Mouse (Mus musculus) embryonic facial prominence, embryonic 11.5 days (tissue): ENCODE measurements at regions not wholly inside any gene's neighbourhood (a gene's known extent, or its start where the extent isn't known, plus 50 kb on each side); places are given as distances from the start of the nearest gene placed in this dataset.

ENCODE experiments used
- ATAC-seq: fragments of 200-750 bp; cut with Nextera tagmentation; replicated peaks from 2 replicates; pipeline ENCODE4 v1.8.0; 2017; ENCODE audit warnings: low read depth; ENCODE audit not compliant: insufficient number of reproducible peaks, low FRiP score, low TSS enrichment
- DNase-seq: peaks from one replicate; pipeline ENCODE4 v3.0.0-alpha.2; 2015; ENCODE audit warnings: low spot score
- H3K27ac ChIP-seq: fragments of 300-500 bp; sonication (generic); replicated peaks from 2 replicates; pipeline ENCODE4 v1.5.1; 2014; ENCODE audit warnings: mild to moderate bottlenecking, low read depth, low read length, control low read depth
- H3K27me3 ChIP-seq: fragments of 300-500 bp; sonication (generic); 2 replicates; pipeline ENCODE4 v1.6.1; 2014; ENCODE audit warnings: mild to moderate bottlenecking, low read length, moderate library complexity, mixed read lengths; ENCODE audit not compliant: control insufficient read depth, insufficient read depth
- H3K36me3 ChIP-seq: fragments of 300-500 bp; sonication (generic); replicated peaks from 2 replicates; pipeline ENCODE4 v1.6.1; 2014; ENCODE audit warnings: low read depth, mild to moderate bottlenecking, low read length, moderate library complexity, mixed read lengths; ENCODE audit not compliant: control insufficient read depth, insufficient read depth
- H3K4me1 ChIP-seq: fragments of 300-500 bp; sonication (generic); 2 replicates; pipeline ENCODE4 v1.6.1; 2014; ENCODE audit warnings: low read length, mixed read lengths; ENCODE audit not compliant: control insufficient read depth, insufficient read depth
- H3K4me2 ChIP-seq: fragments of 300-500 bp; sonication (generic); 2 replicates; pipeline ENCODE4 v1.6.1; 2014; ENCODE audit warnings: low read depth, mild to moderate bottlenecking, control low read depth, low read length, moderate library complexity
- H3K4me3 ChIP-seq: fragments of 300-500 bp; sonication (generic); 2 replicates; pipeline ENCODE4 v1.5.1; 2014; ENCODE audit warnings: low read depth, low read length, control low read depth
- H3K9ac ChIP-seq: fragments of 300-500 bp; sonication (generic); replicated peaks from 2 replicates; pipeline ENCODE4 v1.6.1; 2014; ENCODE audit warnings: mild to moderate bottlenecking, control low read depth, low read length
- H3K9me3 ChIP-seq: fragments of 300-500 bp; sonication (generic); replicated peaks from 2 replicates; pipeline ENCODE4 v1.6.1; 2016; ENCODE audit warnings: mild to moderate bottlenecking, low read length, inconsistent platforms, mixed read lengths; ENCODE audit not compliant: control insufficient read depth
- WGBS: fragments of 180-500 bp; shearing (Covaris S2); extraction: QIAGEN DNeasy Blood & Tissue Kit; methylation state at CpG from one replicate; pipeline ENCODE4 v1.1.7; 2014; 5-methylcytosine and 5-hydroxymethylcytosine counted together

DNA sequence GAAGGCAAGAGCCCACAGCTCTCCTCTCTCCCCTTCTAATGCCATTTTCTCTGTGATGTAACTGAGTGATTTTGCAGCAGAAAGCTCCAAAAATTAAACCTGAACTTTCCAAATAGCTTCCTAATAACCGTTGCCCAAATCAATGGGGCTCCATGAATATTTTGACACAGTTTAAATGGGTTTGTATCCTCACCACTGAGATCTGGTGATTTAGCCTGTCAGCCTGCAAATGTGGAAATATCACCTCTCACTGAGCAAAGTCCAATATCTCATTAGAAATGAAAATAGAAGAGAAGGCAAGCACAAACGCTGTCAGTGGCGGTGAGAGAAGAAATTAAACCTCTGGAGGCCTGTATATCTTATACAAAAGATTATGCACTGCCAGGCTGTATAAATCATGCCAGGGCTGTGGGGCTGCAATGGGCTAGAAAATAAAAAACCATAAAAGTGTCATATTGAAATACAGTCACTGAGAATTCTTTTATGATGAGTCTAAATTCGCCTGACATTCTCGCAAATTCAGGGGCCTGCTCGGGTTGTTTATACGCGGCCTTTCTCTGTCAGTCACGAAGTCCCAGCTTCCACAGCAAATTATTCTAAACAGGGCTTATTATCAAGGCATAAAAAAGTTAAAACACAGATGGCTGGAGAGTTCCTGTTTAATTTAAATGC is 185.1 kb downstream of the Snx10 start:
- H3K4me1 ChIP-seq: no peaks in the 10 kb centered on the region
- no peaks in the 10 kb centered on the region for H3K36me3 ChIP-seq
- no peak overlapping the region for H3K27ac ChIP-seq
- no peaks in the 10 kb centered on the region for H3K27me3 ChIP-seq
- H3K4me2 ChIP-seq: no peak overlapping the region
- DNase-seq: no peak
- no peak overlapping the region for H3K9ac ChIP-seq
- 73% methylated on average over 9 of the region's 9 CpGs for WGBS
- H3K9me3 ChIP-seq: no peaks in the 10 kb centered on the region
- ATAC-seq: no peak
- H3K4me3 ChIP-seq: no peak overlapping the region

DNA sequence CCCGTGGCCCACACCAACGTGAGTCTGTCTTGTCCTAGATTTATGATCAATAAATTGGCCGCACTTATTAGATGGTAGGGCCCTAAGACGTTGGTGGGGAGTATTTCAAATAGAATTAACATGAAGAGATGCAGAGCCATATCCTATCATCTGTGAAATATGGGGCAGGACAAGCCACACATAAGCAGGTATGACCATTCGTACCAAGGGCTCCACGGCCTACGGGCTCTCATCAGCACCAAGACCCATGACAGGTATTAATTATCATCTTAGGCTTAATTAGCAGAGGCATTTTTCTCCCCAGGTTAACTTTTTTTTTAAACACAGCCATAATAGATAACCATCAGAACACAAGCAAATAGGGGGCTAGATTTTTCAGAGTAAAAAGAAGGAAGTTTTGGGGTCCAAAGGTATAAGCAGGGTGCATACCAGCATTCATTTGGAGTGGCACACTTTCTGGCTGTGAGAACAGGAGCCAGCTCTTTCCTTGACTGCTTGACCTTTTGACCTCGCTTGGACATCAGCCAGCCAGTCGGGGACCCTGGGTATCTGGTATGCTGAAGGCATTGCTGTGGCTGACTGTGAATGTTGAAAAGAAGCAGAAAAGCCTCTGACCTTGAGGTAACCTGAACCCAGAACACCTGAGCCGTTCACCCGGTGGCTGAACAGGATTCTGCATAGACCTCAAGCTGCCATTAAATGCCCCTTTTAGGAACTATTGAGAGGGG is 185.8 kb downstream of the Snx10 start:
- no peak overlapping the region for H3K27ac ChIP-seq
- H3K36me3 ChIP-seq: no peaks in the 10 kb centered on the region
- no peaks in the 10 kb centered on the region for H3K27me3 ChIP-seq
- no peaks in the 10 kb centered on the region for H3K9me3 ChIP-seq
- DNase-seq (no peak), ATAC-seq (no peak)
- 46% methylated on average over 11 of the region's 11 CpGs for WGBS
- H3K4me3 ChIP-seq: no peak overlapping the region
- H3K9ac ChIP-seq: no peak overlapping the region
- no peaks in the 10 kb centered on the region for H3K4me1 ChIP-seq
- H3K4me2 ChIP-seq: no peak overlapping the region

DNA sequence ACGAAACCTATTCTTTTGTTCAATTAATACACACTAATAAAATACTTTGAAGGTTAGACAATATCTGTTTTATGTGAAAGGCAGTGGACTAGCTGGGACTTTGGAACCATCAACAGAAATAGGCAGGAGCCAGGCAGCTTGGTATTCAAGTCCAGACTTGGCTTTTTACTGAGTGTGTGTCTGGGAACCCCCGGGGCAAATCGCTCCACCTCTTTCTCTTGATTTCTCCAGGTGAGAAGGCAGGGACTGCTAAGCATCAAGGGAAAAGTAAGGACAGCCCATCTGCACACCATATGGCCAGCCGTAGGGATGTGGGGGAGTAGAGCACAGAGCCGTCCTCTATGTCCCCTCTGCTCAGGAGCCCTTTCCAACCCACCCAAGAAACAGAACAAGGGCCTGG is 186.5 kb downstream of the Snx10 start:
- Histone ChIP-seq H3K27me3 (no peaks in the 10 kb centered on the region), H3K27ac (no peak overlapping the region), H3K4me2 (no peak overlapping the region), H3K9ac (no peak overlapping the region), H3K4me1 (no peaks in the 10 kb centered on the region), H3K36me3 (no peaks in the 10 kb centered on the region), H3K4me3 (no peak overlapping the region), H3K9me3 (no peaks in the 10 kb centered on the region)
- DNase-seq: peak; percentile 31
- 62% methylated on average over 5 of the region's 5 CpGs for WGBS
- no peak for ATAC-seq

DNA sequence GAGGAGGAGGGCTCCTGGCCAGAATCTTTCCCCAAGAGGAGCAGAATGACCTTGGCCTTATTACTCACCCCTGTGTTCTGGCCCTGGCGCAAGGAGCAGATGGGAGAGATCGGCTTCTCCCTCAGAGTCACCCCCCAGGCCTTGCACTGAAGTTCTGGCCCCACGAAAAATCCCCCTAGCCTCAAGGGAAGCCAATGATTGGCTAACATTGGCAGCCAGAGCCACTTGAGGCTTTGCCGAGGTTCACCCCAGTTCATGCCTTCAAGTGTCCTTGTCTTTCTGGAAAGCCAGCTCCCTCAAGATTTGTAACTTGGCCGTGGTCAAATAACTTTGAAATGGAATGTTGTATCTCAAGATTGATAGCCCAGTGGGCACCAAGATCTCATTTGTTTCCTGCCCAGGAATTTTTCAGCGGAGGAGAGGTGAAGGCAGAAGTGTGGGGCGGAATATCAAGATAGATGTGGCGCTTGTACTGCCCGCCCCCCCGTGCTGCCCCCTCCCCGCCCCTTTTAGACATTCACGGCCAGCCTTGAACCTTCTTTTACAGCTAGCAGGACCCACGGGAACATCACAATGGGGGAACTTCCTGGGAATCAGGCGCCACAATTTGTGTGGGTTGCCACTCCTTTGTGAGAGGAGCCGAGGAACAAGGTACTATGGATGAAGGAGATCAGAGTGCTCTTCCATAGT is 187.4 kb downstream of the Snx10 start:
- ATAC-seq: no peak
- Histone ChIP-seq H3K4me2 (no peak overlapping the region), H3K27ac (no peak overlapping the region), H3K27me3 (no peaks in the 10 kb centered on the region), H3K36me3 (no peaks in the 10 kb centered on the region), H3K9me3 (no peaks in the 10 kb centered on the region), H3K4me3 (no peak overlapping the region), H3K4me1 (no peaks in the 10 kb centered on the region), H3K9ac (no peak overlapping the region)
- 87% methylated on average over 15 of the region's 15 CpGs for WGBS
- DNase-seq: no peak

DNA sequence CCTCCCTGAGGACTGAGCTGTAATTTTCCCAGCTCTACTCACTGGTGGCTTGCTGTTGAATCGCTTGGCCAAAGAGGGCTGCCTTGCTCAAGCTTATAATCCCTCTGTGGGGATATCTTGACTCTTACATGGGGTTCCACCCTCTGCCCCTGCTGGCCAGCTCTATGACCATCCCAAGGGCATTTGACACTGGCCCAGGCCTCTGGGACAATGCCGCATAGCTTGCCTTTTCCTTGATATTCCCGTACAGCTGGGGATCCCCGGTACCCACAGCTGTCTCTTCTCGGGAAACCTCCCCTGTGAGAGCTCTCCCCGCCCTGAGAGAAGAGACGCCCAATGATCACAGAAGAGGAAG is 187.9 kb downstream of the Snx10 start:
- no peaks in the 10 kb centered on the region for H3K9me3 ChIP-seq
- H3K36me3 ChIP-seq: no peaks in the 10 kb centered on the region
- DNase-seq (no peak), ATAC-seq (no peak)
- H3K4me3 ChIP-seq: no peak overlapping the region
- WGBS: 89% methylated on average over 7 of the region's 7 CpGs
- no peaks in the 10 kb centered on the region for H3K27me3 ChIP-seq
- no peak overlapping the region for H3K9ac ChIP-seq
- no peaks in the 10 kb centered on the region for H3K4me1 ChIP-seq
- no peak overlapping the region for H3K27ac ChIP-seq
- H3K4me2 ChIP-seq: no peak overlapping the region

DNA sequence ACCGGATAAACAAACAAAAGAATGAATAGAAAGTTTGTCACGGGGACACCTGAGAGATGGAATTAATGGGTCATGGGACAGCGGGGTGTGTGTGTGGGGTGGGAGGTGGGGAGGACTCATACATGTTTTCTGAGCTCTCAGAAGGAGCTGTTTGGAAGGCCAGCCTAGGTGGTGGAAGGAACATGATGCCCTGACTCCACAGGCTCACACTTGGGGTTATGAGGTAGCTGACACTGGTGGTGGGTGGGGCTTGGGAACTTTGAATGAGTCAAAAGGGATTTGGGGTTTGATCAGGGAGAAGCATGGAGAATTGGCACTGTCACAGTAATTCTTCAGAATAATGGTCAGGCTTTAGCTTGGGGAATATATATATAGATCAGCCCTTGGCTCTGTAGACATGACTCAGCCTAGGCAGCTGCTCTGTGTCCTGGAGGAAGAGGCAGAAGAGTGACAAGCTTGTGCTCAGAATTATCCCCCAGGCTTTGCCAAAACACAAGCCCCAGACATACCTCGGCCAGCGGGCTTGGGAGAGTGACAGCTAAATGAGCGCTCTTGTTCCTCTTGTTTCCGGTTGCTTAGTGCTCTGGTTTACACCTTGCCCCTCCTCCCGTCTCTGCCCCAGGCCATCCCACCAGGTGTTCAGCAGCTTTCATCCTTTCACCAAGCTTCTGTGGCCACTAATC is 191.6 kb downstream of the Snx10 start:
- no peaks in the 10 kb centered on the region for H3K27me3 ChIP-seq
- no peak overlapping the region for H3K27ac ChIP-seq
- no peak overlapping the region for H3K4me2 ChIP-seq
- H3K4me1 ChIP-seq: no peaks in the 10 kb centered on the region
- no peak overlapping the region for H3K9ac ChIP-seq
- DNase-seq (peak; percentile 53), ATAC-seq (peak; percentile 39)
- no peaks in the 10 kb centered on the region for H3K36me3 ChIP-seq
- no peak overlapping the region for H3K4me3 ChIP-seq
- WGBS: 30% methylated on average over 8 of the region's 8 CpGs
- H3K9me3 ChIP-seq: no peaks in the 10 kb centered on the region

DNA sequence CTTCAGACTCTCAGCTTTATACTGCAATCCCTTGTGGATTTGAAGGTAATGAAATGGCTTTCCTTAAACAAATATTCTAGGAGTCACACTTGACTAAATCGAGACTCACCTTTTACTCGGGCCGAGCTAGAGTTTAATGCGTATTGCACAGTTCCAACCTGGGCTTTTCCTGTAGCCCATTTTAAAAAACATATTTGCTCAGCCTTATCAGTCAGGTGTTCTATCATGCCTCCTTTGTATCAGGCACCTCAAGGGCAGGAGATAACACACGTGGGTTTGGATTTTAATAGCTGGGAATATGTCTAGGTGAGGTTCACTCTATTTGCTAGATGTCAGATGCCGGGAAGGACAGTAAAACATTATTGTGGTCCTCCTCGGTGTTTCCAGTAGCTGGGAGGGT is 193.7 kb downstream of the Snx10 start:
- no peaks in the 10 kb centered on the region for H3K4me1 ChIP-seq
- ATAC-seq (no peak), DNase-seq (no peak)
- 86% methylated on average over 7 of the region's 7 CpGs for whole genome bisulfite sequencing
- no peaks in the 10 kb centered on the region for H3K9me3 ChIP-seq
- no peaks in the 10 kb centered on the region for H3K36me3 ChIP-seq
- H3K27ac ChIP-seq: no peak overlapping the region
- H3K9ac ChIP-seq: no peak overlapping the region
- H3K4me2 ChIP-seq: no peak overlapping the region
- no peaks in the 10 kb centered on the region for H3K27me3 ChIP-seq
- no peak overlapping the region for H3K4me3 ChIP-seq

DNA sequence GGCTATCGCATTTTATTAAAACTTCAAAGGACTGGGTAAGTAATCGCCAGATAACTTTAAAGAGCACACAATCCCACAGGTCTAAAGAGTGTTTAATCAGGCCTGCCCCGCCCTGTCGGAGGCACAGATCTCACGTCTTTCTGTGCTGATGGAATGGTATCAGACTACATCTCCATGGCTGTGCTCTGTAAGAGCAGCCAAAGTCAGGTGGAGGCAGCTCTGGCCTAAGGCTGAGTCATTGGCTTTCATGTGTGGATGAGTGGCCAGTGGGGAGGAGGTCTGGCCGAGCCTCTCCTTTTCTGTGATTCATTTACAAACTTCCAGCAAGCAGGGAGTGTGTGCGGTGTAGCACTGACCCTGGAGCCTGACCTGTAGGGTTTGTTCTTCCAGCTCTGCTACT is 197.0 kb downstream of the Snx10 start:
- H3K9ac ChIP-seq: no peak overlapping the region
- no peaks in the 10 kb centered on the region for H3K36me3 ChIP-seq
- no peaks in the 10 kb centered on the region for H3K27me3 ChIP-seq
- no peak for DNase-seq
- no peaks in the 10 kb centered on the region for H3K9me3 ChIP-seq
- WGBS: 73% methylated on average over 7 of the region's 7 CpGs
- no peaks in the 10 kb centered on the region for H3K4me1 ChIP-seq
- no peak overlapping the region for H3K27ac ChIP-seq
- no peak for ATAC-seq
- H3K4me3 ChIP-seq: no peak overlapping the region
- H3K4me2 ChIP-seq: no peak overlapping the region
